Mouse (Mus musculus) macrophage (primary cell): Measurements from ENCODE around the gene Exo5. TPM values are rescaled to one million over a fixed set of nuclear protein-coding genes. Genes with fewer than 3 reads are reported as not detected.

Experiments
- H3K27ac ChIP-seq: fragments of 350-480 bp; formaldehyde crosslinking; 2 replicates; pipeline ENCODE4 v1.9.0; 2021
- H3K36me3 ChIP-seq: fragments of 350-480 bp; formaldehyde crosslinking; 2 replicates; pipeline ENCODE4 v1.9.0; 2021; ENCODE audit errors: inconsistent target
- H3K4me3 ChIP-seq: fragments of 350-480 bp; formaldehyde crosslinking; 2 replicates; pipeline ENCODE4 v1.9.0; 2021; ENCODE audit errors: inconsistent target
- H3K79me2 ChIP-seq: fragments of 350-480 bp; formaldehyde crosslinking; 2 replicates; pipeline ENCODE4 v1.9.0; 2021; ENCODE audit errors: inconsistent target
- WGBS: methylation state at CpG from one replicate; pipeline ENCODE4 v1.1.7; 2026; ENCODE audit warnings: inconsistent platforms; ENCODE audit not compliant: missing documents; 5-methylcytosine and 5-hydroxymethylcytosine counted together
- polyA plus RNA-seq: library from polyadenylated mRNA; stranded (reverse); fragments of 250-400 nt; gene quantifications from 3 replicates; pipeline ENCODE4 v1.2.4, GENCODE M21; 2018; ENCODE audit warnings: inconsistent platforms
- total RNA-seq, 78 experiments: library from RNA; depleted of rRNA; stranded (reverse); fragments of 250-400 nt; gene quantifications; 1 replicate in 9 of 78; 2 replicates in 24 of 78; 3 replicates in 43 of 78; 4 replicates in 2 of 78; pipeline ENCODE4 v1.2.4; 2018; ENCODE audit warnings: inconsistent platforms in 56 of 78

Exo5 gene
- total RNA-seq (2018; cell fraction: chromatin; rRNA removed): 10 to 100 TPM in 16 of 26 experiments, 1 to 10 TPM in 10; 1.6 to 23.9 (median 11.9) TPM
- 10 to 100 TPM in 24 of 26 experiments, 1 to 10 TPM in 2; 8.6 to 22.3 (median 17.0) TPM for total RNA-seq (2018; cell fraction: cytosol; rRNA removed)
- total RNA-seq (2018; cell fraction: nucleus; rRNA removed): 10 to 100 TPM in 22 of 26 experiments, 1 to 10 TPM in 4; 5.7 to 39.9 (median 15.4) TPM
- polyA plus RNA-seq: 14.3 to 16.1 TPM (median 15.1 TPM) in 3 replicates

- WGBS: 1% methylated on average over 30 of the region's 33 CpGs
- Histone ChIP-seq H3K27ac (peak within 1 kb of the TSS; percentile 84), H3K4me3 (peak within 1 kb of the TSS; percentile 75), H3K79me2 (peaks cover 29% of the 10 kb centered on the region), H3K36me3 (peaks cover 9% of the 10 kb centered on the region; the same call in 1 of the 2 replicates)
These were observed at the start of gene Exo5 for GRCm38 (mm10) chr4:120924554-120925299. TSS of gene Exo5 (minus strand) at chr4:120925017.

GRCm38 (mm10) chr4:120971842-120972241, 47.0 kb upstream of the Exo5 start:
- no peak overlapping the region for H3K4me3 ChIP-seq
- H3K27ac ChIP-seq: no peak overlapping the region
- 98% methylated on average over 8 of the region's 8 CpGs for WGBS
- peaks cover 61% of the 10 kb centered on the region for H3K36me3 ChIP-seq
- H3K79me2 ChIP-seq: no peaks in the 10 kb centered on the region

GRCm38 (mm10) chr4:120969382-120970146, 44.7 kb upstream of the Exo5 start:
- WGBS: 89% methylated on average over 5 of the region's 5 CpGs
- Histone ChIP-seq H3K27ac (no peak overlapping the region), H3K36me3 (peaks cover 57% of the 10 kb centered on the region), H3K4me3 (no peak overlapping the region), H3K79me2 (no peaks in the 10 kb centered on the region)

- peaks cover 46% of the 10 kb centered on the region for H3K36me3 ChIP-seq
- no peaks in the 10 kb centered on the region for H3K79me2 ChIP-seq
- WGBS: 93% methylated on average over 9 of the region's 9 CpGs
- no peak overlapping the region for H3K27ac ChIP-seq
- H3K4me3 ChIP-seq: no peak overlapping the region
These were observed 43.7 kb upstream of the Exo5 start for GRCm38 (mm10) chr4:120968486-120968885.

- no peak overlapping the region for H3K27ac ChIP-seq
- whole genome bisulfite sequencing: 92% methylated on average over 1 of the region's 1 CpGs
- no peak overlapping the region for H3K4me3 ChIP-seq
- H3K79me2 ChIP-seq: no peaks in the 10 kb centered on the region
- H3K36me3 ChIP-seq: no peaks in the 10 kb centered on the region
These were observed 30.8 kb upstream of the Exo5 start for GRCm38 (mm10) chr4:120955586-120955985.

GRCm38 (mm10) chr4:120953667-120954066, 28.9 kb upstream of the Exo5 start:
- Histone ChIP-seq H3K79me2 (no peaks in the 10 kb centered on the region), H3K36me3 (no peaks in the 10 kb centered on the region), H3K27ac (no peak overlapping the region), H3K4me3 (no peak overlapping the region)
- WGBS: 100% methylated on average over 1 of the region's 1 CpGs

GRCm38 (mm10) chr4:120953038-120953437, 28.2 kb upstream of the Exo5 start:
- Histone ChIP-seq H3K27ac (no peak overlapping the region), H3K79me2 (no peaks in the 10 kb centered on the region), H3K36me3 (no peaks in the 10 kb centered on the region), H3K4me3 (no peak overlapping the region)
- 69% methylated on average over 4 of the region's 4 CpGs for WGBS

GRCm38 (mm10) chr4:120952163-120952562, 27.3 kb upstream of the Exo5 start:
- no peaks in the 10 kb centered on the region for H3K79me2 ChIP-seq
- H3K36me3 ChIP-seq: no peaks in the 10 kb centered on the region
- peak overlapping the region; percentile 46 for H3K4me3 ChIP-seq
- H3K27ac ChIP-seq: peak overlapping the region; percentile 72
- 15% methylated on average over 6 of the region's 6 CpGs for WGBS

GRCm38 (mm10) chr4:120951428-120951973, 26.7 kb upstream of the Exo5 start, which contains the start of gene Zfp69:
TSS of gene Zfp69 (minus strand) at chr4:120951699.
- under 1% methylated on average over 41 of the region's 60 CpGs for WGBS
- H3K36me3 ChIP-seq: no peaks in the 10 kb centered on the region
- peak within 1 kb of the TSS; percentile 61 for H3K4me3 ChIP-seq
- no peaks in the 10 kb centered on the region for H3K79me2 ChIP-seq
- H3K27ac ChIP-seq: peak within 1 kb of the TSS; percentile 72

- peak overlapping the region; percentile 61 for H3K4me3 ChIP-seq
- 8% methylated on average over 20 of the region's 20 CpGs for WGBS
- no peaks in the 10 kb centered on the region for H3K79me2 ChIP-seq
- H3K27ac ChIP-seq: 0 out of 2 replicates have a peak overlapping the region, but pooled peaks have one; percentile 12
- no peaks in the 10 kb centered on the region for H3K36me3 ChIP-seq
These were observed 26.1 kb upstream of the Exo5 start for GRCm38 (mm10) chr4:120950763-120951427.

GRCm38 (mm10) chr4:120948938-120949337, 24.1 kb upstream of the Exo5 start:
- WGBS: 56% methylated on average over 3 of the region's 3 CpGs
- no peak overlapping the region for H3K4me3 ChIP-seq

GRCm38 (mm10) chr4:120935006-120935405, 10.2 kb upstream of the Exo5 start:
- Histone ChIP-seq H3K36me3 (no peaks in the 10 kb centered on the region), H3K79me2 (no peaks in the 10 kb centered on the region), H3K4me3 (no peak overlapping the region), H3K27ac (no peak overlapping the region)
- 92% methylated on average over 3 of the region's 3 CpGs for WGBS

More at GRCm38 (mm10) chr4:120948938-120949337, 24.1 kb upstream of the Exo5 start:
- no peaks in the 10 kb centered on the region for H3K36me3 ChIP-seq
- 0 out of 2 replicates have a peak overlapping the region, but pooled peaks have one; percentile 0 for H3K27ac ChIP-seq
- H3K79me2 ChIP-seq: no peaks in the 10 kb centered on the region

GRCm38 (mm10) chr4:120930736-120931135, 5.9 kb upstream of the Exo5 start:
- Histone ChIP-seq H3K79me2 (no peaks in the 10 kb centered on the region), H3K4me3 (no peak overlapping the region), H3K36me3 (no peaks in the 10 kb centered on the region), H3K27ac (no peak overlapping the region)
- WGBS: 93% methylated on average over 17 of the region's 18 CpGs

- H3K79me2 ChIP-seq: peaks cover 11% of the 10 kb centered on the region
- WGBS: 94% methylated on average over 3 of the region's 3 CpGs
- no peak overlapping the region for H3K4me3 ChIP-seq
- no peak overlapping the region for H3K27ac ChIP-seq
- no peaks in the 10 kb centered on the region for H3K36me3 ChIP-seq
These were observed 3.9 kb upstream of the Exo5 start for GRCm38 (mm10) chr4:120928686-120929085.
